Mouse (Mus musculus): ENCODE results near the gene Wnt8b. TPM values are rescaled to one million over a fixed set of nuclear protein-coding genes. Genes with fewer than 3 reads are reported as not detected.

Gene Wnt8b
- polyA plus RNA-seq, 1 experiment from 2014 or later = not detected

- WGBS (ENCODE audit: missing documents) = under 1% methylated on average over 33 of the region's 33 CpGs
- H3K27ac ChIP-seq = peak within 1 kb of the TSS; percentile 57
- H3K4me3 ChIP-seq (ENCODE audit: inconsistent target) = peak within 1 kb of the TSS; percentile 72
Observed at GRCm38 (mm10) chr19:44562652-44563206, 69.5 kb downstream of the Wnt8b start, which contains the start of gene Hif1an. Gene Hif1an (plus strand): TSS chr19:44562850.

More at GRCm38 (mm10) chr19:44562652-44563206, 69.5 kb downstream of the Wnt8b start, which contains the start of gene Hif1an:
- H3K36me3 ChIP-seq (ENCODE audit: inconsistent target) = peaks cover 29% of the 10 kb centered on the region
- peaks cover 21% of the 10 kb centered on the region for H3K79me2 ChIP-seq (ENCODE audit: inconsistent target)

Other genes starting within 250 kb of the Wnt8b start
- gene Scd2, start 199.8 kb upstream of the Wnt8b start, polyA plus RNA-seq (2018) = 51.1 to 117 TPM (median 106 TPM) in 3 replicates
- 0.15 to 0.19 TPM (median 0.16 TPM) in 3 replicates for gene Scd4, start 160.4 kb upstream of the Wnt8b start, polyA plus RNA-seq (2018)
- gene Scd1, start 85.6 kb upstream of the Wnt8b start, polyA plus RNA-seq (2018) = 1.8 to 4.9 TPM (median 4.4 TPM) in 3 replicates
- gene Sec31b, start 52.4 kb downstream of the Wnt8b start, polyA plus RNA-seq (2018) = 0.06 to 0.42 TPM (median 0.11 TPM) in 3 replicates
- not detected in 3 replicates for gene Gm20538, start 59.4 kb downstream of the Wnt8b start, polyA plus RNA-seq (2018)
- 162 to 351 TPM (median 235 TPM) in 3 replicates for gene Ndufb8, start 62.0 kb downstream of the Wnt8b start, polyA plus RNA-seq (2018)
- 11.8 to 14.4 TPM (median 14.4 TPM) in 3 replicates for gene Hif1an, start 69.4 kb downstream of the Wnt8b start, polyA plus RNA-seq (2018)

All from macrophage (primary cell).